Mouse (Mus musculus) lung, embryonic 15.5 days (tissue): ENCODE results near the gene Acaca. TPM values are rescaled to one million over a fixed set of nuclear protein-coding genes. Genes with fewer than 3 reads are reported as not detected.

ENCODE experiments used
- ATAC-seq: fragments of 200-750 bp; cut with Nextera tagmentation; 2 replicates; pipeline ENCODE4 v1.8.0; 2017; ENCODE audit warnings: moderate number of reproducible peaks, borderline replicate concordance; ENCODE audit not compliant: low FRiP score, low TSS enrichment; ENCODE audit errors: extremely low read depth
- H3K27ac ChIP-seq: fragments of 300-500 bp; sonication (generic); 2 replicates; pipeline ENCODE4 v1.5.1; 2015; ENCODE audit warnings: moderate library complexity, mild to moderate bottlenecking, inconsistent platforms
- H3K27me3 ChIP-seq: fragments of 300-500 bp; sonication (generic); 2 replicates; pipeline ENCODE4 v1.6.1; 2015; ENCODE audit warnings: inconsistent platforms
- H3K36me3 ChIP-seq: fragments of 300-500 bp; sonication (generic); 2 replicates; pipeline ENCODE4 v1.6.1; 2015; ENCODE audit warnings: inconsistent platforms
- H3K4me1 ChIP-seq: fragments of 300-500 bp; sonication (generic); 2 replicates; pipeline ENCODE4 v1.6.1; 2015; ENCODE audit warnings: inconsistent platforms
- H3K4me2 ChIP-seq: fragments of 300-500 bp; sonication (generic); 2 replicates; pipeline ENCODE4 v1.6.1; 2015; ENCODE audit warnings: inconsistent platforms, mild to moderate bottlenecking, moderate library complexity
- H3K4me3 ChIP-seq: fragments of 300-500 bp; sonication (generic); 2 replicates; pipeline ENCODE4 v1.5.1; 2015; ENCODE audit warnings: mild to moderate bottlenecking, inconsistent platforms
- H3K9ac ChIP-seq: fragments of 300-500 bp; sonication (generic); 2 replicates; pipeline ENCODE4 v1.6.1; 2015; ENCODE audit warnings: inconsistent platforms
- H3K9me3 ChIP-seq: fragments of 300-500 bp; sonication (generic); 2 replicates; pipeline ENCODE4 v1.6.1; 2016; ENCODE audit warnings: inconsistent platforms
- WGBS: fragments of 180-500 bp; shearing (Covaris S2); methylation state at CpG from one replicate; pipeline ENCODE4 v1.1.7; 2015; 5-methylcytosine and 5-hydroxymethylcytosine counted together
- polyA plus RNA-seq: library from polyadenylated mRNA; unstranded; fragments of >200 nt; fragmentation: Nextera tagmentation; extraction: Ambion mirVana; gene quantifications from 2 replicates; pipeline ENCODE4 v1.2.1, GENCODE M21; 2015

The Acaca gene
- polyA plus RNA-seq, 1 experiment from 2014 or later: 14.6 TPM

GRCm38 (mm10) chr11:84258053-84258710 is 128.7 kb downstream of the Acaca start:
- ATAC-seq: peak; percentile 55; the same call in 1 of the 2 replicates
- WGBS: 61% methylated on average over 4 of the region's 4 CpGs
- H3K27ac ChIP-seq: peak overlapping the region; percentile 57

GRCm38 (mm10) chr11:84264490-84264889 is 135.0 kb downstream of the Acaca start:
- no peak overlapping the region for H3K27ac ChIP-seq
- H3K4me3 ChIP-seq: no peak overlapping the region
- peaks cover 43% of the 10 kb centered on the region; the same call in 1 of the 2 replicates for H3K36me3 ChIP-seq
- no peak for ATAC-seq
- H3K4me1 ChIP-seq: no peaks in the 10 kb centered on the region
- 57% methylated on average over 3 of the region's 3 CpGs for WGBS
- H3K9ac ChIP-seq: no peak overlapping the region
- no peaks in the 10 kb centered on the region for H3K9me3 ChIP-seq
- no peaks in the 10 kb centered on the region for H3K27me3 ChIP-seq
- no peak overlapping the region for H3K4me2 ChIP-seq

More at GRCm38 (mm10) chr11:84258053-84258710, 128.7 kb downstream of the Acaca start:
- Histone ChIP-seq H3K27me3 (no peaks in the 10 kb centered on the region), H3K4me1 (no peaks in the 10 kb centered on the region), H3K4me3 (no peak overlapping the region), H3K4me2 (no peak overlapping the region), H3K36me3 (peaks cover 21% of the 10 kb centered on the region; the same call in 1 of the 2 replicates), H3K9ac (no peak overlapping the region), H3K9me3 (no peaks in the 10 kb centered on the region)

- Histone ChIP-seq H3K27me3 (no peaks in the 10 kb centered on the region), H3K9me3 (no peaks in the 10 kb centered on the region), H3K9ac (no peak overlapping the region), H3K36me3 (peaks cover 48% of the 10 kb centered on the region; the same call in 1 of the 2 replicates), H3K27ac (no peak overlapping the region), H3K4me2 (no peak overlapping the region), H3K4me3 (no peak overlapping the region), H3K4me1 (no peaks in the 10 kb centered on the region)
- ATAC-seq: no peak
Observed at GRCm38 (mm10) chr11:84268068-84268467, 138.6 kb downstream of the Acaca start.

- 59% methylated on average over 3 of the region's 3 CpGs for WGBS
- Histone ChIP-seq H3K27ac (no peak overlapping the region), H3K9ac (no peak overlapping the region), H3K9me3 (no peaks in the 10 kb centered on the region), H3K4me1 (no peaks in the 10 kb centered on the region), H3K4me3 (no peak overlapping the region), H3K27me3 (no peaks in the 10 kb centered on the region), H3K4me2 (no peak overlapping the region), H3K36me3 (peaks cover 37% of the 10 kb centered on the region; the same call in 1 of the 2 replicates)
- no peak for ATAC-seq
Observed at GRCm38 (mm10) chr11:84270511-84270910, 141.0 kb downstream of the Acaca start.

- ATAC-seq: no peak
- Histone ChIP-seq H3K27ac (no peak overlapping the region), H3K4me3 (no peak overlapping the region), H3K9me3 (no peaks in the 10 kb centered on the region), H3K9ac (no peak overlapping the region), H3K27me3 (no peaks in the 10 kb centered on the region), H3K36me3 (peaks cover 26% of the 10 kb centered on the region; the same call in 1 of the 2 replicates), H3K4me2 (no peak overlapping the region), H3K4me1 (no peaks in the 10 kb centered on the region)
- 88% methylated on average over 10 of the region's 10 CpGs for WGBS
Observed at GRCm38 (mm10) chr11:84271948-84272347, 142.5 kb downstream of the Acaca start.

GRCm38 (mm10) chr11:84272574-84272973 is 143.1 kb downstream of the Acaca start:
- Histone ChIP-seq H3K9me3 (no peaks in the 10 kb centered on the region), H3K27ac (no peak overlapping the region), H3K4me3 (no peak overlapping the region), H3K27me3 (no peaks in the 10 kb centered on the region), H3K9ac (no peak overlapping the region), H3K4me2 (no peak overlapping the region), H3K4me1 (no peaks in the 10 kb centered on the region), H3K36me3 (peaks cover 20% of the 10 kb centered on the region; the same call in 1 of the 2 replicates)
- no peak for ATAC-seq
- 83% methylated on average over 3 of the region's 3 CpGs for WGBS

GRCm38 (mm10) chr11:84276979-84277378 is 147.5 kb downstream of the Acaca start:
- no peak for ATAC-seq
- Histone ChIP-seq H3K4me2 (no peak overlapping the region), H3K4me3 (no peak overlapping the region), H3K9ac (no peak overlapping the region), H3K27ac (no peak overlapping the region), H3K4me1 (no peaks in the 10 kb centered on the region), H3K36me3 (peaks cover 24% of the 10 kb centered on the region; the same call in 1 of the 2 replicates), H3K27me3 (no peaks in the 10 kb centered on the region), H3K9me3 (no peaks in the 10 kb centered on the region)
- WGBS: 83% methylated on average over 5 of the region's 5 CpGs

GRCm38 (mm10) chr11:84281280-84281679 is 151.8 kb downstream of the Acaca start:
- no peak for ATAC-seq
- no peak overlapping the region for H3K9ac ChIP-seq
- 82% methylated on average over 5 of the region's 5 CpGs for WGBS

GRCm38 (mm10) chr11:84282944-84283703 is 153.7 kb downstream of the Acaca start:
- Histone ChIP-seq H3K4me2 (no peak overlapping the region), H3K27ac (no peak overlapping the region), H3K27me3 (no peaks in the 10 kb centered on the region), H3K4me1 (no peaks in the 10 kb centered on the region), H3K36me3 (peaks cover 21% of the 10 kb centered on the region; the same call in 1 of the 2 replicates), H3K9me3 (no peaks in the 10 kb centered on the region), H3K4me3 (no peak overlapping the region), H3K9ac (no peak overlapping the region)
- ATAC-seq: no peak
- 86% methylated on average over 7 of the region's 7 CpGs for WGBS

More at GRCm38 (mm10) chr11:84281280-84281679, 151.8 kb downstream of the Acaca start:
- Histone ChIP-seq H3K4me2 (no peak overlapping the region), H3K4me1 (no peaks in the 10 kb centered on the region), H3K36me3 (peaks cover 21% of the 10 kb centered on the region; the same call in 1 of the 2 replicates), H3K27ac (no peak overlapping the region), H3K9me3 (no peaks in the 10 kb centered on the region), H3K27me3 (no peaks in the 10 kb centered on the region), H3K4me3 (no peak overlapping the region)

- Histone ChIP-seq H3K27ac (no peak overlapping the region), H3K4me2 (no peak overlapping the region), H3K9me3 (no peaks in the 10 kb centered on the region), H3K4me1 (no peaks in the 10 kb centered on the region), H3K4me3 (no peak overlapping the region), H3K36me3 (no peaks in the 10 kb centered on the region), H3K27me3 (no peaks in the 10 kb centered on the region), H3K9ac (no peak overlapping the region)
- no peak for ATAC-seq
- 56% methylated on average over 3 of the region's 3 CpGs for WGBS
Observed at GRCm38 (mm10) chr11:84290781-84291180, 161.3 kb downstream of the Acaca start.

- Histone ChIP-seq H3K4me3 (no peak overlapping the region), H3K27ac (no peak overlapping the region), H3K4me2 (no peak overlapping the region), H3K27me3 (no peaks in the 10 kb centered on the region), H3K4me1 (no peaks in the 10 kb centered on the region), H3K9ac (no peak overlapping the region), H3K36me3 (no peaks in the 10 kb centered on the region; the same call in 1 of the 2 replicates), H3K9me3 (no peaks in the 10 kb centered on the region)
- no peak for ATAC-seq
- 65% methylated on average over 3 of the region's 3 CpGs for WGBS
Observed at GRCm38 (mm10) chr11:84292532-84292931, 163.1 kb downstream of the Acaca start.

GRCm38 (mm10) chr11:84293288-84293687 is 163.8 kb downstream of the Acaca start:
- no peaks in the 10 kb centered on the region for H3K27me3 ChIP-seq
- H3K9ac ChIP-seq: no peak overlapping the region
- no peaks in the 10 kb centered on the region; the same call in 1 of the 2 replicates for H3K36me3 ChIP-seq
- no peak overlapping the region for H3K4me2 ChIP-seq
- 81% methylated on average over 3 of the region's 3 CpGs for WGBS
- no peak overlapping the region for H3K4me3 ChIP-seq
- H3K9me3 ChIP-seq: no peaks in the 10 kb centered on the region
- no peaks in the 10 kb centered on the region for H3K4me1 ChIP-seq
- no peak overlapping the region for H3K27ac ChIP-seq
- no peak for ATAC-seq
